Mouse (Mus musculus): ENCODE measurements around the gene Nrxn1.

DNA sequence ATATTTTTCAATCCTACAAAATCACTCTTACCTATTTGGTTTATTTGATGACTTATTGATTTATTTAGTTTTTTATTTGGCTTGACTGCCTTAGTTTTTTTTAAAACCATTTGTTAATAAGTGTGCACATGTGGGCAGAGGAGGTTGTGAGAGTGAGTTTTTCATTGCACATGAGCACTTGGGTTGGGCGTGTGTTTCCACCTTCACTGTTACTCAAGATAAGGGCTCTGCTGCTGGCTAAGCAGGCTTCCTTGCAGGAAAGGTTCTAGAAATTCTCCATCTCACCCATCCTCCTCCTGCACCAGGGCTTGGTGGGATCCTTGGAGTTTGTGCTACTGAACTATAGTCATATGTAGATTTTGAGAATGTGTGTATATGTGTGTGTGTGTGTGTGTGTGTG is 19.2 kb upstream of the Nrxn1 start:
- no peak for TF ChIP-seq HCFC1 (IDR thresholded peaks at IDR 0.05; ENCODE audit: borderline replicate concordance, insufficient read depth, low read length)
- TF ChIP-seq MAFK (IDR thresholded peaks at IDR 0.05; ENCODE audit: insufficient read depth, low read depth, low read length) = no peak

Measured in ES-E14 (cell line).